Mouse (Mus musculus) retina, postnatal 1 day (tissue): Measurements from ENCODE around the gene Krt31.

Source experiments
- DNase-seq: peaks from one replicate; pipeline ENCODE4 v3.0.0-alpha.2; 2012

Krt31 gene

DNA sequence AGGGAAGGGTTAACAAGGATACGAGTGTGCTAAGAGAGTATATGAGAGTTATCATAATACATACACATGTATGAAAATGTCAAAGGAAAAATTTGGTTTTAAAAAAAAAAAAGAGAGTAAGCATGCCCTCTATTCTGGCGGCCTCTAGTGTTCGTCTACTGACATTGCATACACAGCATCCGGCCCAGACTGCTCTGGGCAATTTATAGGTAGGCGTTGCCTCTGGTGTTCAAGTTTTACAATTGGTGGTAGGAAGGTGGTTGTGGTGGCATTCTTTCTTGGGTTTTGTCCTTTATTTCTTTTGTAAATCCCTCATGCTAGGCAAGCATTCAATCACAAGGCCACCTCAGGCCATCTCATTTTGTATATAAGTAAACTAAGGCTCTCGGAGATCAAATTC lies 45.5 kb downstream of the Krt31 start:
- peak; percentile 63 for DNase-seq

- DNase-seq = no peak
Measured at GRCm38 (mm10) chr11:99999091-99999490, 51.3 kb downstream of the Krt31 start.
